Mouse (Mus musculus) ZHBTc4 (cell line): ENCODE data around the gene Hmgcs1.

ENCODE experiments used
- DNase-seq: peaks from one replicate; pipeline ENCODE4 v3.0.0-alpha.2; 2011; ENCODE audit warnings: low read depth, low spot score

Hmgcs1 gene

GRCm38 (mm10) chr13:119753859-119754634 lies 63.9 kb downstream of the Hmgcs1 start:
- peak; percentile 39 for DNase-seq

GRCm38 (mm10) chr13:119754635-119755020 lies 64.4 kb downstream of the Hmgcs1 start:
- DNase-seq, result no peak

- peak; percentile 82 for DNase-seq
Observed at GRCm38 (mm10) chr13:119755141-119755547, 65.0 kb downstream of the Hmgcs1 start.

DNA sequence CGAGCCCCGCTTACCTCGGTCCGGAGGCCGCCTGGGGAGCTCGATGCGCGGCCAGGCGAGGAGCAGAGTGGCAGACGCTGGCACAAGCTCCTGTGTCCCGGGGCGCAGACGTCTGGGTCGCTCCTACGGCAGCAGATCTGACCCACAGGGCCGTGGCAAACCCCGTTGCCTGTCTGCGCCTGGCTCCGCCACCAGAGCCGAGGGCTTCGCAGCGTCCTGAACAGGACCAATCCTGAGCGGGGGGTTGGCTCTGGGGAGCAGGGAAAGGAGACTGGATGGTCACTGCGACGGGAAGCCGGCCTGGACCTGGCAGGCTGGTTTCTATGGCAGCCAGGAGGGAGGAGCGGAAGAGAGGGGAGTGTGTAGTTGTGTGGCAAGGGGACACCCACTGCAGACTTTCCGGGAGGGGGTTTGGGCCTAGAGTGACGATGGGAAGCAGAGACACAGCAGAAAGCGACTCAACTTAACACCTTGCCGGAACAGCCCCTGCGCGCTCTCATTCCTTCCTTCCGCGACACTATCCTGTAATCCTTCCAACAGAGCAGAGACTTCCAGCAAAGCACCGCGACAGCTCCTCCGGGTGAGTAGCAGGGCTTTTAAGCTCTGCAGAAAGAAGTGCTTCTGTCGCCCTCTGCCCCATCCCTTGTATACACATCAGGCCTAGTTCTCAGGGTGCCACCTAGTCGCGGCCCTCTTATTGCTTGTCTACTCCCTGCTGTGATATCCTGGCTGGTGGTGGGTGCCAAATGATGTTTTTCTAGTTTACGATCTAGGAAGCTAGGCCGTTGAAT lies 65.7 kb downstream of the Hmgcs1 start, which contains the start of gene Nim1k:
Nim1k (minus strand) TSS at position 202 of the 791 bp plus-strand sequence.
- DNase-seq, result peak; percentile 77

- DNase-seq, result peak; percentile 57
Observed at GRCm38 (mm10) chr13:119756831-119757230, 66.7 kb downstream of the Hmgcs1 start.
